Mouse (Mus musculus) forebrain, postnatal 0 days (tissue): ENCODE data around the gene Atp13a4. TPM values are rescaled to one million over a fixed set of nuclear protein-coding genes. Genes with fewer than 3 reads are reported as not detected.

Experiments used
- ATAC-seq: fragments of 200-750 bp; cut with Nextera tagmentation; 2 replicates; pipeline ENCODE4 v1.8.0; 2017; ENCODE audit warnings: mild to moderate bottlenecking, moderate library complexity
- DNase-seq: peaks from one replicate; pipeline ENCODE4 v3.0.0-alpha.2; 2015
- H3K27ac ChIP-seq: fragments of 300-500 bp; sonication (generic); 2 replicates; pipeline ENCODE4 v1.5.1; 2014; ENCODE audit warnings: low read depth, mild to moderate bottlenecking, antibody characterized with exemption, low read length, moderate library complexity, mixed read lengths
- H3K27me3 ChIP-seq: fragments of 300-500 bp; sonication (generic); 2 replicates; pipeline ENCODE4 v1.6.1; 2014; ENCODE audit warnings: mild to moderate bottlenecking, low read length, mixed read lengths; ENCODE audit not compliant: insufficient read depth
- H3K36me3 ChIP-seq: fragments of 300-500 bp; sonication (generic); 2 replicates; pipeline ENCODE4 v1.6.1; 2014; ENCODE audit warnings: mild to moderate bottlenecking, moderate library complexity; ENCODE audit not compliant: insufficient read depth
- H3K4me1 ChIP-seq: fragments of 300-500 bp; sonication (generic); 2 replicates; pipeline ENCODE4 v1.6.1; 2014; ENCODE audit warnings: antibody characterized with exemption; ENCODE audit not compliant: insufficient read depth
- H3K4me2 ChIP-seq: fragments of 300-500 bp; sonication (generic); 2 replicates; pipeline ENCODE4 v1.6.1; 2014; ENCODE audit warnings: low read depth, mild to moderate bottlenecking, moderate library complexity
- H3K4me3 ChIP-seq: fragments of 300-500 bp; sonication (generic); 2 replicates; pipeline ENCODE4 v1.5.1; 2014; ENCODE audit warnings: low read depth, low read length, mixed read lengths
- H3K9ac ChIP-seq: fragments of 300-500 bp; sonication (generic); 2 replicates; pipeline ENCODE4 v1.6.1; 2014; ENCODE audit warnings: mild to moderate bottlenecking
- H3K9me3 ChIP-seq: fragments of 300-500 bp; sonication (generic); 2 replicates; pipeline ENCODE4 v1.6.1; 2016; ENCODE audit warnings: low read length
- CTCF ChIP-seq: sonication (generic); IDR thresholded peaks from 2 replicates; pipeline ENCODE4 v1.5.1; 2016; ENCODE audit warnings: antibody characterized with exemption, control low read depth, low read depth
- WGBS: fragments of 180-500 bp; shearing (Covaris S2); extraction: QIAGEN DNeasy Blood & Tissue Kit; methylation state at CpG from one replicate; pipeline ENCODE4 v1.1.7; 2014; 5-methylcytosine and 5-hydroxymethylcytosine counted together
- polyA plus RNA-seq: library from polyadenylated mRNA; unstranded; fragments of >200 nt; fragmentation: Nextera tagmentation; extraction: Ambion mirVana; gene quantifications from 2 replicates; pipeline ENCODE4 v1.2.1, GENCODE M21; 2015
- total RNA-seq: library from RNA; depleted of rRNA; stranded (reverse); fragments of >200 nt; gene quantifications from 2 replicates; pipeline ENCODE4 v1.2.3, GENCODE M21; 2014

Gene Atp13a4
- total and polyA plus RNA-seq, 2 experiments from 2014 or later, result 1.1 to 1.8 TPM

DNA sequence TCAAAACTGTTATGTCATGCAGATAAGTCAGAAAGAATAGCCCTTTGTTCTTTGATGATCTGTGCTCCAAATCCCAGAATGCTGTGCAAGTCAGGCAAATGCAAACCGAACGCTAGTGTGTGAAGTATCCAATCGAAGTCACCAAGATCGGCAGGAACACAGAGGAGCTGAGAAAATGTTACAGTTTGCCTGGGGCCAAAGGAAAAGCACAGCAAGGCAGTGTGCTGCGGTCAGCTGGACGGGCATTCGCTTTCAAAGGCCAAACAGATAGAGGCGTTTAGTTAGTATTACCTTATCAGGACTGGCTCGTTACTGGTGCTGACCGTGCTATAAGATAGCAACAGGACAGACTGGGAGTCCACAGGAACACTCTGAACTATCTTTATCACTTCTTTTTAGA is 15.8 kb upstream of the Atp13a4 start:
- DNase-seq (peak; percentile 14), ATAC-seq (peak; percentile 40; the same call in 1 of the 2 replicates)
- Histone ChIP-seq H3K27me3 (no peaks in the 10 kb centered on the region), H3K4me1 (no peaks in the 10 kb centered on the region), H3K36me3 (no peaks in the 10 kb centered on the region), H3K4me2 (0 out of 2 replicates have a peak overlapping the region, but pooled peaks have one; percentile 16), H3K9me3 (no peaks in the 10 kb centered on the region), H3K4me3 (no peak overlapping the region), H3K9ac (no peak overlapping the region), H3K27ac (no peak overlapping the region)
- 43% methylated on average over 10 of the region's 10 CpGs for WGBS
- TF ChIP-seq CTCF, result no peak

GRCm38 (mm10) chr16:29559667-29560066 is 15.0 kb upstream of the Atp13a4 start:
- DNase-seq (no peak), ATAC-seq (no peak)
- no peak overlapping the region for H3K4me3 ChIP-seq
- H3K27me3 ChIP-seq, result no peaks in the 10 kb centered on the region
- no peaks in the 10 kb centered on the region for H3K36me3 ChIP-seq
- WGBS, result 91% methylated on average over 5 of the region's 5 CpGs
- H3K9me3 ChIP-seq, result no peaks in the 10 kb centered on the region
- no peak overlapping the region for H3K27ac ChIP-seq
- no peak overlapping the region for H3K9ac ChIP-seq
- no peak overlapping the region for H3K4me2 ChIP-seq
- no peaks in the 10 kb centered on the region for H3K4me1 ChIP-seq
- TF ChIP-seq CTCF, result no peak

GRCm38 (mm10) chr16:29541261-29541683 is 3.4 kb downstream of the Atp13a4 start:
- no peaks in the 10 kb centered on the region for H3K27me3 ChIP-seq
- TF ChIP-seq CTCF, result no peak
- H3K36me3 ChIP-seq, result no peaks in the 10 kb centered on the region
- no peaks in the 10 kb centered on the region for H3K4me1 ChIP-seq
- DNase-seq (no peak), ATAC-seq (no peak)
- H3K4me2 ChIP-seq, result 0 out of 2 replicates have a peak overlapping the region, but pooled peaks have one; percentile 5
- 61% methylated on average over 11 of the region's 11 CpGs for WGBS
- H3K4me3 ChIP-seq, result no peak overlapping the region
- no peak overlapping the region for H3K9ac ChIP-seq
- H3K9me3 ChIP-seq, result no peaks in the 10 kb centered on the region
- H3K27ac ChIP-seq, result no peak overlapping the region

GRCm38 (mm10) chr16:29539906-29540305 is 4.8 kb downstream of the Atp13a4 start:
- Histone ChIP-seq H3K4me1 (no peaks in the 10 kb centered on the region), H3K36me3 (no peaks in the 10 kb centered on the region), H3K9me3 (no peaks in the 10 kb centered on the region), H3K4me3 (no peak overlapping the region), H3K27ac (no peak overlapping the region), H3K4me2 (no peak overlapping the region), H3K27me3 (no peaks in the 10 kb centered on the region), H3K9ac (no peak overlapping the region)
- TF ChIP-seq CTCF, result no peak
- DNase-seq, result no peak
- no peak for ATAC-seq

GRCm38 (mm10) chr16:29536411-29537204 is 8.1 kb downstream of the Atp13a4 start:
- DNase-seq (peak; percentile 43), ATAC-seq (peak; percentile 51; the same call in 1 of the 2 replicates)
- no peaks in the 10 kb centered on the region for H3K36me3 ChIP-seq
- H3K9me3 ChIP-seq, result no peaks in the 10 kb centered on the region
- H3K9ac ChIP-seq, result no peak overlapping the region
- 44% methylated on average over 15 of the region's 15 CpGs for WGBS
- no peak for TF ChIP-seq CTCF
- no peak overlapping the region for H3K4me3 ChIP-seq
- H3K4me1 ChIP-seq, result no peaks in the 10 kb centered on the region
- no peak overlapping the region for H3K27ac ChIP-seq
- H3K27me3 ChIP-seq, result no peaks in the 10 kb centered on the region
- 0 out of 2 replicates have a peak overlapping the region, but pooled peaks have one; percentile 1 for H3K4me2 ChIP-seq

- ATAC-seq, result no peak
- DNase-seq, result no peak
- Histone ChIP-seq H3K36me3 (no peaks in the 10 kb centered on the region), H3K9ac (no peak overlapping the region), H3K4me1 (no peaks in the 10 kb centered on the region), H3K4me3 (no peak overlapping the region), H3K27ac (no peak overlapping the region), H3K27me3 (no peaks in the 10 kb centered on the region), H3K4me2 (no peak overlapping the region), H3K9me3 (no peaks in the 10 kb centered on the region)
- 52% methylated on average over 4 of the region's 4 CpGs for WGBS
- TF ChIP-seq CTCF, result no peak
Measured at GRCm38 (mm10) chr16:29535866-29536265, 8.8 kb downstream of the Atp13a4 start.

GRCm38 (mm10) chr16:29533641-29534040 is 11.0 kb downstream of the Atp13a4 start:
- TF ChIP-seq CTCF, result no peak
- DNase-seq (no peak), ATAC-seq (no peak)
- Histone ChIP-seq H3K4me3 (no peak overlapping the region), H3K9ac (no peak overlapping the region), H3K27me3 (no peaks in the 10 kb centered on the region), H3K36me3 (no peaks in the 10 kb centered on the region), H3K4me2 (no peak overlapping the region), H3K9me3 (no peaks in the 10 kb centered on the region), H3K27ac (no peak overlapping the region), H3K4me1 (no peaks in the 10 kb centered on the region)
- WGBS, result 87% methylated on average over 6 of the region's 6 CpGs
